Mouse (Mus musculus) forebrain, embryonic 16.5 days (tissue): Measurements from ENCODE around the gene Tlcd2. TPM values are rescaled to one million over a fixed set of nuclear protein-coding genes. Genes with fewer than 3 reads are reported as not detected.

ENCODE experiments used
- ATAC-seq: fragments of 200-750 bp; cut with Nextera tagmentation; 2 replicates; pipeline ENCODE4 v1.8.0; 2017; ENCODE audit warnings: mild to moderate bottlenecking, moderate library complexity
- H3K27ac ChIP-seq: fragments of 300-500 bp; sonication (generic); 2 replicates; pipeline ENCODE4 v1.5.1; 2014; ENCODE audit warnings: low read length, control low read depth
- H3K27me3 ChIP-seq: fragments of 300-500 bp; sonication (generic); replicated peaks from 2 replicates; pipeline ENCODE4 v1.6.1; 2014; ENCODE audit warnings: low read length; ENCODE audit not compliant: control insufficient read depth, insufficient read depth
- H3K36me3 ChIP-seq: fragments of 300-500 bp; sonication (generic); 2 replicates; pipeline ENCODE4 v1.6.1; 2014; ENCODE audit not compliant: control insufficient read depth, insufficient read depth
- H3K4me1 ChIP-seq: fragments of 300-500 bp; sonication (generic); replicated peaks from 2 replicates; pipeline ENCODE4 v1.6.1; 2014; ENCODE audit warnings: low read length; ENCODE audit not compliant: control insufficient read depth, insufficient read depth
- H3K4me2 ChIP-seq: fragments of 300-500 bp; sonication (generic); 2 replicates; pipeline ENCODE4 v1.6.1; 2014; ENCODE audit warnings: mild to moderate bottlenecking, low read length, control low read depth
- H3K4me3 ChIP-seq: fragments of 300-500 bp; sonication (generic); replicated peaks from 2 replicates; pipeline ENCODE4 v1.5.1; 2014; ENCODE audit warnings: mild to moderate bottlenecking, low read length, control low read depth
- H3K9ac ChIP-seq: fragments of 300-500 bp; sonication (generic); replicated peaks from 2 replicates; pipeline ENCODE4 v1.6.1; 2014; ENCODE audit warnings: low read depth, low read length, control low read depth
- H3K9me3 ChIP-seq: fragments of 300-500 bp; sonication (generic); 2 replicates; pipeline ENCODE4 v1.6.1; 2016; ENCODE audit warnings: low read length; ENCODE audit not compliant: control insufficient read depth
- WGBS: fragments of 180-500 bp; shearing (Covaris S2); extraction: QIAGEN DNeasy Blood & Tissue Kit; methylation state at CpG from one replicate; pipeline ENCODE4 v1.1.7; 2014; 5-methylcytosine and 5-hydroxymethylcytosine counted together
- polyA plus RNA-seq: library from polyadenylated mRNA; unstranded; fragments of >200 nt; fragmentation: Nextera tagmentation; extraction: Ambion mirVana; gene quantifications from 2 replicates; pipeline ENCODE4 v1.2.1, GENCODE M21; 2015

Gene Tlcd2
- polyA plus RNA-seq, 1 experiment from 2014 or later: 1.6 TPM

- peak; percentile 49 for ATAC-seq
- 1% methylated on average over 19 of the region's 19 CpGs for WGBS
- H3K27ac ChIP-seq: peak overlapping the region; percentile 87
These were observed 1.2 kb upstream of the Tlcd2 start for GRCm38 (mm10) chr11:75460103-75460843.

GRCm38 (mm10) chr11:75461743-75462252, 283 bp downstream of the Tlcd2 start:
- peak; percentile 29 for ATAC-seq

More at GRCm38 (mm10) chr11:75460103-75460843, 1.2 kb upstream of the Tlcd2 start:
- peak overlapping the region; percentile 52 for H3K9ac ChIP-seq
- peak overlapping the region; percentile 73 for H3K4me3 ChIP-seq
- peaks cover 2% of the 10 kb centered on the region; the same call in 1 of the 2 replicates for H3K36me3 ChIP-seq
- H3K9me3 ChIP-seq: no peaks in the 10 kb centered on the region
- H3K4me1 ChIP-seq: peaks cover 21% of the 10 kb centered on the region
- H3K4me2 ChIP-seq: peak overlapping the region; percentile 92
- H3K27me3 ChIP-seq: 0 out of 2 replicates have a peak, but pooled peaks cover 4% of the 10 kb centered on the region

GRCm38 (mm10) chr11:75462253-75462783, 803 bp downstream of the Tlcd2 start:
- ATAC-seq: no peak
- peak overlapping the region; percentile 62 for H3K9ac ChIP-seq
- H3K4me2 ChIP-seq: peak overlapping the region; percentile 78
- peaks cover 8% of the 10 kb centered on the region for H3K36me3 ChIP-seq
- 7% methylated on average over 15 of the region's 16 CpGs for WGBS
- H3K4me3 ChIP-seq: peak overlapping the region; percentile 73
- H3K9me3 ChIP-seq: peaks cover 4% of the 10 kb centered on the region
- peaks cover 21% of the 10 kb centered on the region for H3K4me1 ChIP-seq
- 0 out of 2 replicates have a peak, but pooled peaks cover 4% of the 10 kb centered on the region for H3K27me3 ChIP-seq
- H3K27ac ChIP-seq: no peak overlapping the region

More at GRCm38 (mm10) chr11:75461743-75462252, 283 bp downstream of the Tlcd2 start:
- Histone ChIP-seq H3K4me1 (peaks cover 21% of the 10 kb centered on the region), H3K36me3 (peaks cover 8% of the 10 kb centered on the region), H3K9ac (peak overlapping the region; percentile 62), H3K4me2 (peak overlapping the region; percentile 78), H3K27me3 (0 out of 2 replicates have a peak, but pooled peaks cover 4% of the 10 kb centered on the region), H3K27ac (no peak overlapping the region), H3K4me3 (peak overlapping the region; percentile 73), H3K9me3 (peaks cover 3% of the 10 kb centered on the region)
- WGBS: under 1% methylated on average over 24 of the region's 30 CpGs

GRCm38 (mm10) chr11:75462865-75463336, 1.4 kb downstream of the Tlcd2 start:
- peak overlapping the region; percentile 78; the same call in 1 of the 2 replicates for H3K4me2 ChIP-seq
- no peak for ATAC-seq
- H3K36me3 ChIP-seq: peaks cover 8% of the 10 kb centered on the region
- WGBS: 2% methylated on average over 9 of the region's 9 CpGs
- 0 out of 2 replicates have a peak, but pooled peaks cover 4% of the 10 kb centered on the region for H3K27me3 ChIP-seq
- H3K27ac ChIP-seq: no peak overlapping the region
- peaks cover 22% of the 10 kb centered on the region for H3K4me1 ChIP-seq
- no peak overlapping the region for H3K9ac ChIP-seq
- H3K4me3 ChIP-seq: no peak overlapping the region
- H3K9me3 ChIP-seq: peaks cover 4% of the 10 kb centered on the region

- WGBS: 82% methylated on average over 4 of the region's 4 CpGs
These were observed 2.1 kb downstream of the Tlcd2 start for GRCm38 (mm10) chr11:75463624-75464023.

GRCm38 (mm10) chr11:75464417-75464816, 2.9 kb downstream of the Tlcd2 start:
- ATAC-seq: no peak
- Histone ChIP-seq H3K9me3 (peaks cover 4% of the 10 kb centered on the region), H3K36me3 (peaks cover 8% of the 10 kb centered on the region), H3K4me1 (peaks cover 25% of the 10 kb centered on the region), H3K4me3 (no peak overlapping the region), H3K27me3 (0 out of 2 replicates have a peak, but pooled peaks cover 4% of the 10 kb centered on the region), H3K27ac (no peak overlapping the region), H3K9ac (no peak overlapping the region), H3K4me2 (no peak overlapping the region)
- WGBS: 87% methylated on average over 6 of the region's 6 CpGs

More at GRCm38 (mm10) chr11:75463624-75464023, 2.1 kb downstream of the Tlcd2 start:
- peaks cover 8% of the 10 kb centered on the region for H3K36me3 ChIP-seq
- H3K4me2 ChIP-seq: no peak overlapping the region
- H3K27me3 ChIP-seq: 0 out of 2 replicates have a peak, but pooled peaks cover 4% of the 10 kb centered on the region
- no peak overlapping the region for H3K27ac ChIP-seq
- H3K9me3 ChIP-seq: peaks cover 4% of the 10 kb centered on the region
- H3K4me1 ChIP-seq: peaks cover 25% of the 10 kb centered on the region
- ATAC-seq: no peak
- no peak overlapping the region for H3K9ac ChIP-seq
- H3K4me3 ChIP-seq: no peak overlapping the region

GRCm38 (mm10) chr11:75465051-75465450, 3.5 kb downstream of the Tlcd2 start:
- Histone ChIP-seq H3K9ac (no peak overlapping the region), H3K36me3 (peaks cover 8% of the 10 kb centered on the region), H3K27ac (no peak overlapping the region), H3K9me3 (peaks cover 4% of the 10 kb centered on the region), H3K27me3 (0 out of 2 replicates have a peak, but pooled peaks cover 4% of the 10 kb centered on the region), H3K4me3 (no peak overlapping the region), H3K4me1 (peaks cover 22% of the 10 kb centered on the region), H3K4me2 (no peak overlapping the region)
- 88% methylated on average over 6 of the region's 6 CpGs for WGBS
- ATAC-seq: no peak

GRCm38 (mm10) chr11:75466731-75467505, 5.4 kb downstream of the Tlcd2 start:
- H3K27ac ChIP-seq: no peak overlapping the region
- WGBS: 96% methylated on average over 4 of the region's 4 CpGs
- 0 out of 2 replicates have a peak, but pooled peaks cover 4% of the 10 kb centered on the region for H3K27me3 ChIP-seq
- H3K9me3 ChIP-seq: peaks cover 4% of the 10 kb centered on the region
- no peak overlapping the region for H3K4me3 ChIP-seq
- peaks cover 15% of the 10 kb centered on the region for H3K4me1 ChIP-seq
- no peak overlapping the region for H3K9ac ChIP-seq
- H3K4me2 ChIP-seq: no peak overlapping the region
- ATAC-seq: no peak
- peaks cover 8% of the 10 kb centered on the region for H3K36me3 ChIP-seq
